Mouse (Mus musculus): ENCODE measurements around the gene Myrf.
A peak's percentile ranks its signal among the peaks of the same experiment; 100 is the strongest.

Gene Myrf

GRCm38 (mm10) chr19:10203848-10204615 lies 36.5 kb downstream of the Myrf start, which contains the start of the genes Tmem258 and Fen1:
Gene Tmem258, plus strand, starts transcription at chr19:10204014.
Gene Fen1, minus strand, starts transcription at chr19:10204169.
- DNase-seq = peak; percentile 92

- DNase-seq = no peak
These were observed 37.3 kb downstream of the Myrf start for GRCm38 (mm10) chr19:10203146-10203847.

GRCm38 (mm10) chr19:10198723-10199122 lies 41.8 kb downstream of the Myrf start:
- DNase-seq = peak; percentile 61

- DNase-seq = no peak
These were observed 42.3 kb downstream of the Myrf start for GRCm38 (mm10) chr19:10198286-10198685.

GRCm38 (mm10) chr19:10197130-10197529 lies 43.4 kb downstream of the Myrf start:
- DNase-seq = no peak

GRCm38 (mm10) chr19:10195252-10195651 lies 45.3 kb downstream of the Myrf start:
- peak; percentile 79 for DNase-seq

- no peak for DNase-seq
These were observed 46.2 kb downstream of the Myrf start for GRCm38 (mm10) chr19:10194337-10194736.

- DNase-seq = no peak
These were observed 49.2 kb downstream of the Myrf start for GRCm38 (mm10) chr19:10191326-10191725.

GRCm38 (mm10) chr19:10190796-10191195 lies 49.8 kb downstream of the Myrf start:
- DNase-seq = peak; percentile 76

- no peak for DNase-seq
These were observed 50.6 kb downstream of the Myrf start for GRCm38 (mm10) chr19:10189940-10190339.

- peak; percentile 35 for DNase-seq
These were observed 51.5 kb downstream of the Myrf start for GRCm38 (mm10) chr19:10189022-10189421.

GRCm38 (mm10) chr19:10188281-10188811 lies 52.2 kb downstream of the Myrf start:
- peak; percentile 95 for DNase-seq

GRCm38 (mm10) chr19:10186569-10186968 lies 54.0 kb downstream of the Myrf start:
- DNase-seq = no peak

- no peak for DNase-seq
These were observed 54.7 kb downstream of the Myrf start for GRCm38 (mm10) chr19:10185876-10186275.

- DNase-seq = peak; percentile 61
These were observed 56.5 kb downstream of the Myrf start for GRCm38 (mm10) chr19:10184096-10184495.

GRCm38 (mm10) chr19:10183299-10183983 lies 57.1 kb downstream of the Myrf start:
- DNase-seq = peak; percentile 77

- DNase-seq = peak; percentile 92
These were observed 57.8 kb downstream of the Myrf start, which contains the start of gene Fads1 for GRCm38 (mm10) chr19:10182670-10183298. Gene Fads1, plus strand, starts transcription at chr19:10182888.

GRCm38 (mm10) chr19:10182142-10182541 lies 58.4 kb downstream of the Myrf start:
- DNase-seq = no peak

- DNase-seq = no peak
These were observed 59.3 kb downstream of the Myrf start for GRCm38 (mm10) chr19:10181225-10181624.

- no peak for DNase-seq
These were observed 63.6 kb downstream of the Myrf start for GRCm38 (mm10) chr19:10176941-10177372.

- no peak for DNase-seq
These were observed 64.1 kb downstream of the Myrf start for GRCm38 (mm10) chr19:10176477-10176876.

- DNase-seq = no peak
These were observed 65.6 kb downstream of the Myrf start for GRCm38 (mm10) chr19:10174956-10175355.

All from kidney, adult 11 months (tissue).